In the genomic region with DNA sequence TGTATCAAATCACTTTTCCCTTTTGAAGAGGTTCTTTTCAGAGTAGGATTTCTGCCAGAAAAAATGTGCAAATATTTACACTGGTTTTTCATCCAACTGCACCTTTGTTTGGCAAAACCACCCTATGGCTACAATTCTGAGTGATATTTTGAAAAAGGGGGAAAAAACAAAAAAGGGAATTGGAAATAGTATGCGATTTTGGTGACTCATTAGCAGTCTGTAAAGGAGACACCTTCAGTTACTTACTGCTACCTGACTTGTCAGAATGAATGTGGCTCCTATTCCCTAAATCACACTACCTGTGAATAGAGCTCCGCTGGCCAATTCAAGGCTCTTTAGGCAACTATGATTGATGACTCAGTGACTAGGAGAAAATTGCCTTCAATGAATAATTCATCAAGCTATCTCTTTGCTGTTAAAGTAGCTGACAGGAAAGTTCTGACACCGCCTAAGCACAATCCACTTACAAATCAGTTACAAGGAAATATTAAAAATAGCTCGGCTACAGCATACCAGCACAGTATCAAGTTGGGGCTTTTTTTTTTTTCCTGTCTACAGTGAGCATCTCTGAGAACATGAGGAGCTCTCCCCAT, we compare ENCODE assay signal across 14 mouse cellular contexts.
DNase-seq lines count a peak whose midpoint lies in the region; ATAC-seq lines count a peak whose summit lies in the region.
"Had no signal": no experiment of that assay in that cellular context is flagged by ENCODE, and none has a peak within 500 bp of the region (broad histone marks: within the 10 kb centered on the region; RNA-seq: fewer than 3 reads in every experiment).

No protein-coding gene starts in this region.

- no peaks in the 10 kb centered on the region for H3K27me3 ChIP-seq in midbrain, embryonic 12.5 days
- H3K27me3 ChIP-seq: liver, embryonic 13.5 days had no signal

- H3K4me3 ChIP-seq in midbrain, embryonic 12.5 days, result no peak overlapping the region
- H3K4me3 ChIP-seq: liver, embryonic 13.5 days had no signal

- H3K9ac ChIP-seq in midbrain, embryonic 12.5 days (replicated peaks), result no peak overlapping the region
- H3K9ac ChIP-seq: liver, embryonic 13.5 days had no signal

- no peak overlapping the region for H3K27ac ChIP-seq in midbrain, embryonic 12.5 days (replicated peaks)
- H3K27ac ChIP-seq: liver, embryonic 13.5 days; macrophage had no signal

- peaks cover 11% of the 10 kb centered on the region for H3K4me1 ChIP-seq in midbrain, embryonic 12.5 days
- H3K4me1 ChIP-seq: liver, embryonic 13.5 days had no signal

- no peak for DNase-seq in frontal cortex, postnatal 25 days (ENCODE audit: low spot score in 2 of 2)
- DNase-seq in right cerebral cortex, adult 18-20 months, result peak; percentile 39
- no peak for DNase-seq in right cerebral cortex, postnatal 14 days
- no peak for DNase-seq in thymus, postnatal 14 days
- no peak for DNase-seq in kidney, postnatal 36 days
- DNase-seq in ovary, adult 18-20 months (ENCODE audit: low spot score), result no peak
- DNase-seq: B cell, adult 2 months; cerebellum, adult 8-10 months; kidney, adult 11 months; liver, embryonic 13.5 days; thymus, adult 2 months had no signal

- H3K36me3 ChIP-seq in midbrain, embryonic 12.5 days, result no peaks in the 10 kb centered on the region
- H3K36me3 ChIP-seq: liver, embryonic 13.5 days had no signal

- no peaks in the 10 kb centered on the region for H3K9me3 ChIP-seq in midbrain, embryonic 12.5 days
- H3K9me3 ChIP-seq: liver, embryonic 13.5 days had no signal

- no peak overlapping the region for H3K4me2 ChIP-seq in midbrain, embryonic 12.5 days (replicated peaks)
- H3K4me2 ChIP-seq: liver, embryonic 13.5 days had no signal

- WGBS in midbrain, embryonic 12.5 days, result 41% methylated on average over 4 of the region's 4 CpGs

- ATAC-seq in frontal cortex, adult (ENCODE audit: low TSS enrichment), result peak; percentile 92
- peak; percentile 45; the same call in 1 of the 2 replicates for ATAC-seq in midbrain, embryonic 12.5 days (ENCODE audit: low FRiP score, low read depth)
